Mouse (Mus musculus) MEL (cell line): ENCODE results near the gene Klk1b24. TPM values are rescaled to one million over a fixed set of nuclear protein-coding genes. Genes with fewer than 3 reads are reported as not detected.
"Not testable (repeated sequence)": the region's sequence is repeated elsewhere in the genome, so short reads cannot be mapped to it uniquely, and the experiment has no call there.

Experiments
- DNase-seq: peaks from one replicate; pipeline ENCODE4 v3.0.0; 2011; ENCODE audit warnings: low read depth, low spot score
- H3K27ac ChIP-seq: 2 replicates; pipeline ENCODE4 v1.5.1; 2012; ENCODE audit warnings: low read depth, mild to moderate bottlenecking, control low read depth, low read length, moderate library complexity; ENCODE audit not compliant: control insufficient read depth
- H3K27me3 ChIP-seq, 2 experiments: fragments of 150-350 bp in 1 of 2; sonication (generic) in 1 of 2; 2 replicates each; pipeline ENCODE4 v1.6.1; 2012; ENCODE audit warnings: low read length in 2 of 2, mild to moderate bottlenecking in 2 of 2, improper control_type of control experiment in 1 of 2, moderate library complexity in 1 of 2; ENCODE audit not compliant: insufficient read depth in 2 of 2, control insufficient read depth in 1 of 2
- H3K36me3 ChIP-seq, 2 experiments: 2 replicates each; pipeline ENCODE4 v1.6.1; 2012 to 2014; ENCODE audit warnings: low read length in 2 of 2, improper control_type of control experiment in 1 of 2, inconsistent platforms in 1 of 2, mild to moderate bottlenecking in 1 of 2; ENCODE audit not compliant: insufficient read depth in 2 of 2, control insufficient read depth in 1 of 2
- H3K4me1 ChIP-seq, 2 experiments: fragments of 150-350 bp in 1 of 2; sonication (generic) in 1 of 2; 2 replicates each; pipeline ENCODE4 v1.6.1; 2012; ENCODE audit warnings: low read length in 2 of 2, improper control_type of control experiment in 1 of 2, mild to moderate bottlenecking in 1 of 2; ENCODE audit not compliant: insufficient read depth in 2 of 2, control insufficient read depth in 1 of 2
- H3K4me3 ChIP-seq, 2 experiments: fragments of 150-350 bp in 1 of 2; sonication (generic) in 1 of 2; 2 replicates each; pipeline ENCODE4 v1.5.1; 2012; ENCODE audit warnings: low read depth in 2 of 2, low read length in 2 of 2, mild to moderate bottlenecking in 2 of 2, moderate library complexity in 2 of 2, control low read depth in 1 of 2, improper control_type of control experiment in 1 of 2; ENCODE audit not compliant: control insufficient read depth in 1 of 2, insufficient read depth in 1 of 2
- H3K79me2 ChIP-seq: 2 replicates; pipeline ENCODE4 v1.6.1; 2012; ENCODE audit warnings: mild to moderate bottlenecking, low read length, moderate library complexity; ENCODE audit not compliant: control insufficient read depth, poor library complexity, insufficient read depth
- H3K9ac ChIP-seq: 2 replicates; pipeline ENCODE4 v1.6.1; 2012; ENCODE audit warnings: low read depth, mild to moderate bottlenecking, control low read depth, low read length, moderate library complexity; ENCODE audit not compliant: control insufficient read depth, poor library complexity, severe bottlenecking
- H3K9me3 ChIP-seq: fragments of 150-350 bp; sonication (generic); replicated peaks from 2 replicates; pipeline ENCODE4 v1.6.1; 2012; ENCODE audit warnings: mild to moderate bottlenecking, low read length, improper control_type of control experiment, moderate library complexity; ENCODE audit not compliant: insufficient read depth
- CHD1 ChIP-seq: IDR thresholded peaks from 2 replicates; pipeline ENCODE4 v1.6.1; 2012; ENCODE audit warnings: low read depth, mild to moderate bottlenecking, inconsistent platforms, low read length, improper control_type of control experiment
- CTCF ChIP-seq, 3 experiments: IDR thresholded peaks in 2 of 3; conservative IDR thresholded peaks in 1 of 3; 2 replicates each; pipeline ENCODE4 v1.5.1; 2011 to 2012; ENCODE audit warnings: low read length in 3 of 3, low read depth in 2 of 3, mild to moderate bottlenecking in 2 of 3, improper control_type of control experiment in 1 of 3, inconsistent platforms in 1 of 3, mixed read lengths in 1 of 3, moderate library complexity in 1 of 3; ENCODE audit not compliant: control insufficient read depth in 1 of 3, insufficient read depth in 1 of 3, poor library complexity in 1 of 3, severe bottlenecking in 1 of 3
- EP300 ChIP-seq, 2 experiments: IDR thresholded peaks; 2 replicates each; pipeline ENCODE4 v1.6.1; 2011; ENCODE audit warnings: improper control_type of control experiment in 2 of 2, low read length in 2 of 2, low read depth in 1 of 2, mild to moderate bottlenecking in 1 of 2
- GABPA ChIP-seq: IDR thresholded peaks from 2 replicates; pipeline ENCODE4 v1.6.1; 2012; ENCODE audit warnings: low read depth, mild to moderate bottlenecking, inconsistent platforms, low read length, improper control_type of control experiment, moderate library complexity
- GATA1 ChIP-seq: IDR thresholded peaks from 2 replicates; pipeline ENCODE4 v1.6.1; 2011; ENCODE audit warnings: low read depth, low read length, improper control_type of control experiment
- HCFC1 ChIP-seq: IDR thresholded peaks from 2 replicates; pipeline ENCODE4 v1.6.1; 2012; ENCODE audit warnings: low read depth, mild to moderate bottlenecking, inconsistent platforms, low read length, improper control_type of control experiment, moderate library complexity
- JUND ChIP-seq: IDR thresholded peaks from 2 replicates; pipeline ENCODE4 v1.6.1; 2011; ENCODE audit warnings: low read depth, mild to moderate bottlenecking, improper control_type of control experiment, low read length
- MAFK ChIP-seq: IDR thresholded peaks from 2 replicates; pipeline ENCODE4 v1.6.1; 2011; ENCODE audit warnings: low read depth, mild to moderate bottlenecking, low read length, improper control_type of control experiment, borderline replicate concordance
- MEF2A ChIP-seq: IDR thresholded peaks from 2 replicates; pipeline ENCODE4 v1.6.1; 2014; ENCODE audit warnings: low read depth, mild to moderate bottlenecking, inconsistent platforms, low read length, improper control_type of control experiment; ENCODE audit not compliant: poor library complexity, insufficient replicate concordance, severe bottlenecking; ENCODE audit errors: extremely low read depth
- MXI1 ChIP-seq: IDR thresholded peaks from 2 replicates; pipeline ENCODE4 v1.6.1; 2011; ENCODE audit warnings: mild to moderate bottlenecking, low read depth, low read length, improper control_type of control experiment
- MYC ChIP-seq: IDR thresholded peaks from 2 replicates; pipeline ENCODE4 v1.6.1; 2011; ENCODE audit warnings: low read depth, mild to moderate bottlenecking, low read length, improper control_type of control experiment, moderate library complexity
- POLR2A ChIP-seq, 2 experiments: IDR thresholded peaks; 2 replicates each; pipeline ENCODE4 v1.6.1; 2011 to 2012; ENCODE audit warnings: low read length in 2 of 2, mild to moderate bottlenecking in 2 of 2, control low read depth in 1 of 2, improper control_type of control experiment in 1 of 2, low read depth in 1 of 2, moderate library complexity in 1 of 2; ENCODE audit not compliant: control insufficient read depth in 1 of 2, insufficient read depth in 1 of 2, poor library complexity in 1 of 2
- POLR2AphosphoS5 ChIP-seq: IDR thresholded peaks from 2 replicates; pipeline ENCODE4 v1.6.1; 2012; ENCODE audit warnings: low read depth, borderline replicate concordance, mild to moderate bottlenecking, inconsistent platforms, low read length, moderate library complexity, mixed read lengths
- SIN3A ChIP-seq: IDR thresholded peaks from 2 replicates; pipeline ENCODE4 v1.6.1; 2012; ENCODE audit warnings: low read length, improper control_type of control experiment, inconsistent platforms
- SMC3 ChIP-seq: IDR thresholded peaks from 2 replicates; pipeline ENCODE4 v1.6.1; 2011; ENCODE audit warnings: low read depth, low read length, improper control_type of control experiment
- TBP ChIP-seq: IDR thresholded peaks from 2 replicates; pipeline ENCODE4 v1.8.0; 2011; ENCODE audit warnings: low read depth, low read length, improper control_type of control experiment
- USF2 ChIP-seq, 2 experiments: IDR thresholded peaks; 2 replicates each; pipeline ENCODE4 v1.6.1; 2011 to 2012; ENCODE audit warnings: improper control_type of control experiment in 2 of 2, low read length in 2 of 2, borderline replicate concordance in 1 of 2, inconsistent platforms in 1 of 2, low read depth in 1 of 2, mild to moderate bottlenecking in 1 of 2; ENCODE audit not compliant: insufficient read depth in 1 of 2
- ZKSCAN1 ChIP-seq: IDR thresholded peaks from 2 replicates; pipeline ENCODE4 v1.6.1; 2012; ENCODE audit warnings: low read depth, mild to moderate bottlenecking, inconsistent platforms, low read length, improper control_type of control experiment, moderate library complexity
- ZMIZ1 ChIP-seq: IDR thresholded peaks from 2 replicates; pipeline ENCODE4 v1.6.1; 2012; ENCODE audit warnings: low read depth, mild to moderate bottlenecking, inconsistent platforms, low read length, improper control_type of control experiment, moderate library complexity
- polyA plus RNA-seq, 2 experiments: library from polyadenylated mRNA; stranded (reverse) in 1 of 2; unstranded in 1 of 2; fragments of >175 nt in 1 of 2; fragments of >200 nt in 1 of 2; gene quantifications; 2 replicates each; pipeline versions ENCODE4 v1.2.1 to v1.2.4; 2012; ENCODE audit warnings: low replicate concordance in 2 of 2, low read depth in 1 of 2; ENCODE audit not compliant: insufficient read length in 2 of 2, insufficient read depth in 1 of 2, missing spikeins in 1 of 2
- total RNA-seq: library from RNA; depleted of rRNA; stranded (reverse); fragments of 300-350 nt; gene quantifications from 2 replicates; pipeline ENCODE4 v1.2.3, GENCODE M21; 2012

The Klk1b24 gene
- total and polyA plus RNA-seq, 3 experiments: not detected

- no peak within 1 kb of the TSS for H3K4me3 ChIP-seq
- H3K79me2 ChIP-seq: no peaks in the 10 kb centered on the region
- no peaks in the 10 kb centered on the region for H3K9me3 ChIP-seq
- TF ChIP-seq JUND (no peak), POLR2A (IDR thresholded peaks at IDR 0.05; ENCODE audit: control insufficient read depth in 1 of 2, insufficient read depth in 1 of 2, low read depth in 1 of 2, low read length in 2 of 2, poor library complexity in 1 of 2) (no peak)
- H3K36me3 ChIP-seq: no peaks in the 10 kb centered on the region
- no peak for DNase-seq
- H3K4me1 ChIP-seq: no peaks in the 10 kb centered on the region
- H3K27ac ChIP-seq: no peak within 1 kb of the TSS
- no peaks in the 10 kb centered on the region for H3K27me3 ChIP-seq
- H3K9ac ChIP-seq: no peak within 1 kb of the TSS
Observed at GRCm38 (mm10) chr7:44197891-44198290, 9.9 kb downstream of the Klk1b24 start, which contains the start of gene Klk1b3. TSS of gene Klk1b3 (plus strand) at chr7:44198191.

- not testable (repeated sequence) for H3K27ac ChIP-seq, H3K4me3 ChIP-seq, H3K27me3 ChIP-seq, H3K9me3 ChIP-seq, H3K4me1 ChIP-seq, H3K36me3 ChIP-seq, DNase-seq, H3K9ac ChIP-seq, H3K79me2 ChIP-seq
Observed at GRCm38 (mm10) chr7:44207135-44207534, 19.1 kb downstream of the Klk1b24 start, which contains the start of gene Klk1b4. TSS of gene Klk1b4 (plus strand) at chr7:44207435.

GRCm38 (mm10) chr7:44208307-44208706 lies 20.3 kb downstream of the Klk1b24 start:
- no peak for DNase-seq
- no peak for TF ChIP-seq MAFK
- no peak for TF ChIP-seq MXI1
- no peak for TF ChIP-seq GABPA
- TF ChIP-seq POLR2AphosphoS5: no peak
- TF ChIP-seq CHD1: no peak
- TF ChIP-seq SIN3A: no peak
- no peak for TF ChIP-seq MYC
- no peak for TF ChIP-seq HCFC1
- no peak for TF ChIP-seq ZMIZ1
- TF ChIP-seq USF2 (IDR thresholded peaks at IDR 0.05; ENCODE audit: borderline replicate concordance in 1 of 2, insufficient read depth in 1 of 2, low read depth in 1 of 2, low read length in 2 of 2): no peak
- TF ChIP-seq GATA1: no peak
- TF ChIP-seq ZKSCAN1: no peak
- TF ChIP-seq SMC3: no peak
- no peak for TF ChIP-seq EP300 (IDR thresholded peaks at IDR 0.05; ENCODE audit: low read depth in 1 of 2, low read length in 2 of 2)
- TF ChIP-seq CTCF (IDR thresholded peaks at IDR 0.05 in 2 of 3, conservative IDR thresholded peaks at IDR 0.05 in 1 of 3; ENCODE audit: control insufficient read depth in 1 of 3, insufficient read depth in 1 of 3, low read depth in 2 of 3, low read length in 3 of 3, poor library complexity in 1 of 3, severe bottlenecking in 1 of 3): no peak
- TF ChIP-seq MEF2A: no peak
- no peak for TF ChIP-seq JUND
- TF ChIP-seq TBP: no peak
- TF ChIP-seq, all 39 proteins: peak for 0
- Histone ChIP-seq H3K36me3 (no peaks in the 10 kb centered on the region), H3K4me1 (no peaks in the 10 kb centered on the region), H3K27ac (no peak overlapping the region), H3K79me2 (no peaks in the 10 kb centered on the region), H3K9ac (no peak overlapping the region), H3K9me3 (no peaks in the 10 kb centered on the region), H3K4me3 (no peak overlapping the region), H3K27me3 (no peaks in the 10 kb centered on the region)
